Mouse (Mus musculus): Measurements from ENCODE around the gene Nfxl1.
"Not testable (repeated sequence)": the region's sequence is repeated elsewhere in the genome, so short reads cannot be mapped to it uniquely, and the experiment has no call there.

Nfxl1 gene

DNA sequence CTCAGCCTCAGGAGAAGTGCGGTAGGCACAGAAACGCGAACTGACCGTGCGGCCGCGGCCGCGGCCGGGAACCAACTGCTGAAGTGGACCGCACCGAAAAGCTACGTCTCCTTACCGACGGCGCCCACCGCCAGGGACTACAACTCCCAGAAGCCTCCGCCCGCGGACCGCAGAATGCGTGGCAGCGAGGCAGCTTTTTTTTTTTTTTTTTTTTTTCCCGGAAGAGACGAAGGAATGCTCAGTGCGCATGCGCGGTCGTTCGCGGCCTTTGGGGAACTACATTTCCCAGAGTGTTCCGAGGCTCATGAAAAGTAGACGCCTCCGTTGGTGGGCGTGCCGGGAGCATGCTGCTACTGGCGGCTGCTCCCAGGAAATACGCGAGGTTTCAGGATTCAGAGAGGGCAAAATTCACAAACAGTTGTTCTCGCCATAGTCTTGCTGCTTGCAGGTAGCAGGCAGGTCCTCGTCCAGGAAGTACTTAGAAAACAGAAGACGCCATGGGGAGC, at the start of gene Nfxl1:
Gene Nfxl1 (minus strand): TSS at position 141 of the 506 bp plus-strand sequence.
- DNase-seq (ENCODE audit: low spot score in 2 of 2) = peak; percentile 93 to 98

DNA sequence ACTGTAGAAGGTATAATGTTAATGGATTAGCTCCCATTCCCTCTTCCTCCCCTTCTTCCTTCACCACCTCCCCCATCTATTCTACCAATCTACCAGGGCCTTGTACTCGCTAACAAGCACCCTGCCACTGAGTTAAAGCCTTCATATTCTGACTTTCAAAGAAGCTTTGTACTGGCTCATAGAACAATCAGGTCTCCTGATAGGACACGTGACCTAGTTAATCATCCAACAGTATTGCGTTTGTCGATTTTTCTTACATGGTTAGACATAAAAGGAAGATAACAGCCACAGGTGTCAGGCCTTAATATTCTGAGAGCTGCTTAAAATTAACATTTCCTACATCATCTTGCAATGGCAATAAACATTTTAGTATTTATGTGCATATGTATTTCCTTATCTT, 43.7 kb upstream of the Nfxl1 start:
- no peak for DNase-seq (ENCODE audit: low spot score in 2 of 2)

DNA sequence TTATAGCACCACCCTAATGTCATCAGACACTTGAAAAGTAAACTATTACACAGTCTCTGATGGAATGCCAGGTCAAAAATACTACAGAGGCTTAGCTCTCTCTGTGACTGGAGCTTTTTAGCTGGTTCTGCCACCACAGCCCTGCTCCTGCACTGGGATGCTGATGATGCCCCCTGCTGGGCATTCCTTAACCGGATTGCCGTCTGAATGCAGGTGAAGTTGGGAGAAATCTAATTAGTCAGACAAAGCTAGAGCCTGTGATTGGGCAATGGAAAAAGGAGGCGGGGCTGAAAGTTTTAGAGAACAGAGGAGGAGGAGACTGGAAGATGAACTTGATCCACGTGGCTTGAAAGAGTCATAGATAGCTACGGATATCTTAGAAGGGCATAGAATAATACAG, 41.5 kb upstream of the Nfxl1 start:
- no peak for DNase-seq (ENCODE audit: low spot score in 2 of 2)

DNA sequence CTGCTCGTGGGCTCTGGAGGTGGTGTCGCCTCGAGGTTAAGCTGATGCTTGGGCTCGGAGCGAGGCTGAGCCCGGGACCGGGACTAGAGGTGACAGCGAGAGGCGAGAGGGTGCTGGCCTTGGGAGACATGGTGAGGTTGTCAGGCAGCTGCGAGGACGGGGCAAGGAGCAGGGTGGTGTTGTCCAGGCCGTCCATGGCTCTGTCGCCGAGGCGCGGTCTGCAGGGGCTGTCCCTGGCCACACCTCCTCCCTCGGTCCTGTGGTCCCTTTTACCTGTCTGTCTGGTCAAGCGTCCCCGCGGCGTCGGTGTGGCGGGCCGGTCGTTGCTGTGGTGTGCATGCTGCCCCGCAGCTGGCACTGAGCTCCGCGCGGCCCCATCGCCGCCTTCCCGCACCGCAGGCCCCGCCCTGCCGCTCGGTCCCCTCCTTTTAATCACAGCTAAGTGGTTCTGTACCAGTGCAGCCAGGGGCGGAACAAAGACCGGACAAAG, 27.8 kb upstream of the Nfxl1 start, which contains the start of gene Gm5868:
Gene Gm5868 (minus strand): TSS at position 360 of the 490 bp plus-strand sequence.
- no peak for DNase-seq (ENCODE audit: low spot score in 2 of 2)

DNA sequence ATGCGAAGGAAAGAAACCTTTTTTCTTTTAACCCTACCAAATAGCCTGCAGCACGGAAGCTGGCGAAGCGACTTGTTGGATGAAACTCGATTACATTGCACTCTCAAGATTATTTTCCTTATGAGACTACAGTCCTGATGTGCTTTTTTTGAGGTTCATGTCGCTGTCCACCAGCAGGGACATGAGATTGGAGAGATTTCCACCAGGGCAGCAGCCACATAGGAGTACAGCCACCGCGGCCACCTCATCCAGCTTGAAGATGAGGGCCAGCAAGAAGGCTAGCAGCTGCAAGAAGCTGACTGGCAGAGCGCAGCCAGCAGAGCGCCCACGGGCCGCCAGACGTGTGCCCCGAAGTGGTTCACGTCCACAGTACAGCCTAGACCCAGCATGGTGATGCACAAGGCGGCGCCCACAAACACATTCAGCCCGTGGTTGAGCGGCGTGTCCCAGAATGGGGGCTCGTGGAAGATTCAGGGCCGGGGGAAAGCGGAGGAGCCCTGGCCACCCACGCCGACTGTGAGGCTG, 27.2 kb upstream of the Nfxl1 start:
- DNase-seq (ENCODE audit: low spot score in 2 of 2) = not testable (repeated sequence)

DNA sequence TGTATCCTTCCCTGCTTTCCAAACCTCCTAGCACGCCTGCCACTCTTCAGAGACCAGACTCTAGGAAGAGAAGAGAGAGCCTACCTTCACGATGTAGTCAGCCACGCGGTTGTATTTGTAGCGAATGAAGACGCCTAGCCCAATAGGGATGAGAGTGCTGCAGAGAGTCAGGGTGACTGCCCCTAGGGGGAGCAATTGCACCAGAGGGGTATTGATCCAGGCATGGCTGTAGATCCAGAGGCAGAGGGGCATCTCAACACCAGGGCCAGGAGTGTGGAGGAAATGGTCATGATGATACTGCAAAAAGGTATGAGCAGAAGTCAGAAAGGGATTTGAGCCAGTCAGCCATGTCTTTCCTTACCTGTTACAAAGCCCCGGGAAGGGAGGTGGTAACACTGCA, 26.6 kb upstream of the Nfxl1 start:
- not testable (repeated sequence) for DNase-seq (ENCODE audit: low spot score in 2 of 2)

DNA sequence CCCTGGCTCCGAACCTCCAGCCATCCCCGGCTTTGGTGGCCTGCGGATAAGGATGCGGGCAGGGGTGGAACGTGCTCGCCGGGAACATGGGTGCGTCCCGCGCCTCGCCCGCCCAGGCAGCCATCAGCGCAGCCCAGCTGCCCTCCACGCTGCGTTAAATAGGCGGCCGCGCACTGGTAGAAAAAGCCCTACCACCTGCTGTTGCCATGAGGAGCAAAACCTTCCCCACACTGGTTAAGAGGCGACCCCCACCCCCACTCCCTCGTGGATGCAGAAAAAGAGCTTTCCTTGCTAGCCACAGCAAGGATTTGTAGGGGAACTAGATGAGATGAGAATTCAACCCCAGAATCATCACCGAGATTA, 21.5 kb upstream of the Nfxl1 start, which contains the start of gene Zar1:
Gene Zar1 (minus strand): TSS at position 285 of the 363 bp plus-strand sequence.
- DNase-seq (ENCODE audit: low spot score in 2 of 2) = not testable (repeated sequence)

DNA sequence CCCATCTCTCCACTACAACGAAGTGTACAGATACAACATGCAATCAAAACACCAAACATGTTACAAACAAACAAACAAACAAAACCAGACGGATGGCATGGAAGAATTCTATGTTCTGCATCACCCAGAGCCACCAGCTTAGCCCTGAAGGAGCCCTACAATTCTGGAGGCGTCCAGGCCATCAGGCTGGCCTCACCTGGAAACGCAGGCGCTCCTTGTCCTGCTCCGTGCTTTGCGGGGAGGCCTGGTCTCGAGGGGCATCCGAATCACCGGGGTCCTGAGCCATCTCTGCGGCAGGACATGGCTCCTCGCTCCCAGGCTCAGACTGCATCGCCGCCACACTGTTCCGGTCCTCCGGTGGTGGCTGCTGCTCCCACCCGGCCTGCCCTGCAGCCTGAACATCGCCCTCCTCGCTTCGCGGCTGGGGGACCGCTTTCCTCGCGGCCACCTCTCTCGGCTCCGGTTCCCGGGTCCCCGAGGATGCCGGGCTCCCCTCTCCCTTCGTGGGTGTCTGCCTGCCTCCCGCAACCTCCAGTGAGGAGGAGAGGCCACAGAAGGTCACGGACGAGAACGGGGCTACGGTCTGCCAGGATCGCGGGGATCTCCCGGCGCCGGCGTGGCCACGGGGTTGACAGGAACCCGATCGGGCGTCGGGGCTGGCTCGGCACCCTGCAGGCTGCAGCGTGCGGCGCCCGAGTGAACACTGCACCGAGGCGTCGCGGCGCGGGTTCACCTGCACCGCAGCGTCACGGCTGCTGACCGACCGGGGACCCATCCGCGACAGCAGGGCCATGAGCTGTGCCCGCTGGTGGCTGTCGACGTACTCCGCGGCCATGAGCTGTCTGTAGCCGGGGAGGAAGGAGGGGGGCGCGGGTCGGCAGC, 20.8 kb upstream of the Nfxl1 start:
- peak in 1 of 2 experiments; percentile 63 for DNase-seq (ENCODE audit: low spot score in 2 of 2)

DNA sequence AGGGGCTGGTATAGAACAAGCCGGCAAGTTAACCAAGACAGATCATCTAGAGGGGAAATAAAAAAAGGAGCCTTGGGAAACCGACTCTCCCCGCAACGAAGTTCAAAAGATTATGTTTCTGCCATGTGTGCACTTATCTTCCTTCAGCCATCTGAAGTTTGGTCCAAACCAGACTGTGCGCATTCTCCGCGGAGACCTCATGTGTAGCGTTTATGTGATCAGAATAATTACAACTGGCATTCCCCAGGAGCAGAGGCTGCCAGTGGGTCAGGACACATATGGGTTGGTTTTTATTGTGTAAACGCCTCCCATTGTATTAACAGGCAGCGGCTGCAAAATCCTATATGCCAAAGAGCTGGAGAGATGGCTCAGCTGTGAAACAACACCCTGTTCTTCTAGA, 20.1 kb upstream of the Nfxl1 start:
- not testable (repeated sequence) for DNase-seq (ENCODE audit: low spot score in 2 of 2)

DNA sequence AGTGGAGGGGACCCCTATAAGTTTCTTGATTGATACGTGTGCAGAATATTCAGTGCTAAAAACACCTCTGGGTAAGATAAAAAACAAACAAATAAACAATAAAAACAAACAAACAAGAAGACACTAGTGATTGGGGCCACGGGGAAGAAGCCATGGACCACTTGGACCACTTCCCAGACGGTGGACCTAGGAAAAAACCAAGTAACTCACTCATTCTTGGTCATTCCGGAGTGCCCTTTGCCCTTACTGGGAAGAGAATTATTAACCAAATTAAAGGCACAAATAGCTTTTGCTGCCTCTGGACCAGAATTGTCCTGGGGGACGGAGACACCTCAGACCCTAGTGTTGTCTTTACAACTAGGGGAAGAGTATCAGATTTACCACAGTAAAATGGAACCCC, 6.1 kb upstream of the Nfxl1 start:
- no peak for DNase-seq (ENCODE audit: low spot score in 2 of 2)

DNA sequence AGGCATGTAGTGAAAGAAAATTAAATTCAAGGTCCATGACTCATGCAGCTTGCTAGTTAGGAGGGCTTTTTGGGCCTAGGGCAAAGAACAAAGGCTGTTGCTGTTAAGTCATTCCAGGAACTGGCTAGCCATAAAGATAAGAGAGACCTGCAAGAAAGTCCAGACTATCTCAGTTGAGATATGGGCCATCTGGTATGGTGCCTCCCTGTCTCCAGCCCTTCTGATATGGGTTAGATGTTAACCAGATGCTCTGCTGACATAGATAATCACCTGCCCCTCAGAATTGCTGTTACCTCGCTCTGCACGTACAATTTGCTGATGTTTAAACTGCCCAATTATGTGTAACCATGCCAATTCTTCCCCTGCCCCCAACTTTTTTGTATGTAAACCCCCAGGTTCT, 3.7 kb upstream of the Nfxl1 start:
- DNase-seq (ENCODE audit: low spot score in 2 of 2) = not testable (repeated sequence)

DNA sequence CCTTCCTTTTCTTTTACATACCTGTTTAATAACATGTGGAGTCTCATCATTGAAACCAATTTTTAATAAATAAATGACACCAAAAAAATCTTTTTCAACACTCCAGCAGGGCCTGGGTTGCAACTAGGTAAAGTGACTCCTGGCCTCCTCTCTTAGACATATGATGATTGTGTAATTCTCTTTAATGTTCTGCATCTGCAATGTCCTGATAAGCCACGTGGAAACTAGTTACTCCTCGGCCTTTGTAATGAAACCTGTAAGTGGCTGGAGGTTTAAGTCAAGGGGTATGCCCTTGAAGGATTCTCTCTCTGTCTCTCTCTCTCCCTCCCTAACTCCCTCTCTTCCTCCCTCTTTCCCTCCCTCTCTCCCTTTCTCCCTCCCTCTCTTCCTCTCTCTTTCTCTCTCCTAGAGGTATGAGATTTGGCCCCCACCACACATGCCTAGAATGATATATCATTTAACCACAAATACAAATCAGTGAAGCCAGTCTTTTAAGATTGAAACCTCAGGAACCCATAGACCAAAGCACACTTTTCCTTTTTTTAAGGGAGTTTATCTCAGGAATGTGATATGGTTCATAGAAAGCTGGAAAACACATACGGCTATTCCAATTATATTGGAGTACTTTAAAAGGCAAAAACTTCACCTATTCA, 1.6 kb upstream of the Nfxl1 start:
- DNase-seq (ENCODE audit: low spot score in 2 of 2) = no peak

DNA sequence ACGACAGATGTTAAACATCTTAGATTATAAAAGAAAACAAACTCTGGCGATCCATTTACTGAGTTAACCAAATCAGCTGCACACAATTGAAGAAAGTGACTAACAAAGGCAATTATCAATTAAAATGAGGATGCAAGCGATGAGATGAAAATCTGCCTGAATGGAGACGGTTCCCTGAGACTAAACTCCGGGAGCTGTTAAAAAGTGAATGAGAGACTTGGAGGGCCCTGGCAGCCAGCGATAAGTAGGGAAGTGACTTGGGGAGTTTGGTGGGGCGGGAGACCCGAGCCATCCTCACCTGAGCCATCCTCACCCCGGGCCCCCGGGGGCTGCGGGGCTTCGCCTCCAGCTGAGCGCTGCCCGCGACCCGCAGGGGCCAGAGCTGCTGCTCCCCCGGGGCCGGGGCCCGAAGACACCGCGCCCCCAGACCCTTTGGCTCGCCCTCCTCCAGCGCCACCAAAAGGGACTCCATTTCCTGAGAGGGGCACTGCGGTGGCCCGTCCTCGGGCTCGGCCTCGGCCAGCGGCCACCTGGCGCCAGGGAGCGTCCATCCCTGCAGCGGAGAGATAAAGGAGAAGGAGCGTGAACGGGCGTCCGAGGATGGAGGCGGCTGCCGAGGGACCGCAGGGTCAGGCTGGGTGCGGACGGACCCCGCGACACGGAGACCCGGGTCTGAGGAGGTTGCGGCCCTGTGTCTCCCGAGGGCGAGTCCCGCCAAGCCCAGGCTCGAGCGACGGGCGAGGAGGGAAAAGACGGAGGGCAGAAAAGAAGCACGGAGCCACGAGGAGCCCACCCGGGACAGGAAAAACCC, 563 bp downstream of the Nfxl1 start:
- DNase-seq (ENCODE audit: low spot score in 2 of 2) = peak; percentile 56 to 81

DNA sequence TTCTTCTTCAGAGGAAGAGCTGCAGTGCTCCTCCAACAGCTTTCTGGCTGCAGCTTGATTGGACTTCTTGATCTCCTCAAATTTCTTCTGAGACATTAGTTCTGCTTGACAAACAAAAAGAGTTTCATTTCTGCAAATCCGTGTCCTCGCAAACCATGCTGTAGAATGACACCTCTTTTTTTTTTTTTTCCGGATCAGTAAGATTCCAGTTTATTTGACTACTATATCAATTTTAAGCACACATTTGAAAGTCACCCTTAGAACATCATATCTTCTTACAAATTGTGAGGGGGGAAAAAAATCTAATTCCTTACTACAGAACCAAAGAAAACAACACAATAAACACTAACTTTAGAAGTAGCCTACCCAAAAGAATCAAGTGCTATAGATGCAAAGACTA, 3.2 kb downstream of the Nfxl1 start:
- DNase-seq (ENCODE audit: low spot score in 2 of 2) = no peak

DNA sequence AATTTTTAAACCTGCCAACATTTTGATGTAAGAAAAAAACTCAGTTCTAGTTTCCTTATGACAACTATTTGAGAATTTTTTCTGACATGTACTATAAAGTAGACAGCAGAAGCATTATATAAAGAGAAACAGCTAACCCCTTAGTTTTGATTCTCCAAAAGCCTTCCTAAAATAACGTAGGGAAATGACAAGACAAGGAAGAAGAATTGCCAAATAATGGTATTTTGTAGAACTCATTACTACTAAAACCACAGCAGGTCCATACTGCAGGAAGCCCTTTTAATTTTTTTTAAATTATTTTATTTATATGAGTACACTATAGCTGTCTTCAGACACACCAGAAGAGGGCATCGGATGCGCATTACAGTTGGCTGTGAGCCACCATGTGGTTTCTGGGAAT, 8.3 kb downstream of the Nfxl1 start:
- DNase-seq (ENCODE audit: low spot score in 2 of 2) = peak in 1 of 2 experiments; percentile 21

DNA sequence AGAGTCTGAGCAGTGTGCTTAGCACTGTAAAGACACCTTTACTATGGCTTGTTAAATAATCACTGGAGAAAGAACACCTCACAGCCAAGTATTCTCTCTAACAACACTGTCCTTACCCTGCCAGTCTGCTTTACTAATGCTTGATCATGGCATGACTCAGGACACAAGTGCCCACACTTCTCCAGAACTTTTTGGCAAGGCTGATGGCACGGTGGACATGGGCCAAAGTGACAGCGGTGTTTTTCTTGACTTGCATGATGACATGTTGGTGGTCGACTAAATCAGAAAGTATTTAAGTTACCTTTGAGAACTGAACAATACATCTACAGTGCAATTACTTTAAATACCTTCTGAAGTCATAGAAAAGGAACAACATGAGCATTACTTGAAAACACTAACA, 30.6 kb downstream of the Nfxl1 start:
- no peak for DNase-seq (ENCODE audit: low spot score in 2 of 2)

DNA sequence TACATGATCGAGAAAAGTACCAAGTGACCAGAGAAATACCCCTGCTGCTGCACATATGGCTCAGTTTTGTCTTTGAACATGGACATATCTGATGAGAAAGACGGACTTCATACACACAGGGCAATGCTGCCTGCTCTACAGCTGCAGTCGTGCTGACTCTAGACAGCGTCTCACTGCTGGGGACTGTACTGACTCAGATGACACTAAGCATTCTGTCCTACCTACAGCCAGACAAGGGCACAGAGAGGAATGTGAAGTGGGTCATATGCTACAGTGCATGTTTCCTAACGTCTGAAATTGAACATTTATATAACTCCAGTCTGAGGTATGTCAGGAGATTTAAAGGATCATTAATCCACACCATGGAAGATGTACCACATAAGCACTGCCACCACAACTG, 45.7 kb downstream of the Nfxl1 start:
- no peak for DNase-seq (ENCODE audit: low spot score in 2 of 2)

DNA sequence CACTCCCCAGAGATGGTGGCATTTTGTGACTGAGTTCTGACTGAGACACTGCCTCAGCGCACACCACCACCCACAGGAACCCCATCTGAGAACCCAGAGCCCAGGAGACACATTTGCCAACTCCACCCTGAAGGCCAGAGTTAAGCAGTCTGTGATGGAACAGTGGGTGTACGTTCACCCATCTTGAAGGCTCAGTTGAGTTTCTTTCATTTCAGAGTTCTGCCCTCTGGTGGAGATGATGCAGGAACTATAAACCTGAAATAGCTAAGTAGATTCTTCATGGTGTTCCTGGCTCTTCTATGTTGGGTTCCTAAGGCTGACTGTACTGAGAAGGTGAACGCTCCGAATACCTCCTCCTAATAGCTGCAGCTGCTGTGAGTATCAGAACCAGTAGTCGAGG, 53.7 kb downstream of the Nfxl1 start:
- DNase-seq (ENCODE audit: low spot score in 2 of 2) = no peak

DNA sequence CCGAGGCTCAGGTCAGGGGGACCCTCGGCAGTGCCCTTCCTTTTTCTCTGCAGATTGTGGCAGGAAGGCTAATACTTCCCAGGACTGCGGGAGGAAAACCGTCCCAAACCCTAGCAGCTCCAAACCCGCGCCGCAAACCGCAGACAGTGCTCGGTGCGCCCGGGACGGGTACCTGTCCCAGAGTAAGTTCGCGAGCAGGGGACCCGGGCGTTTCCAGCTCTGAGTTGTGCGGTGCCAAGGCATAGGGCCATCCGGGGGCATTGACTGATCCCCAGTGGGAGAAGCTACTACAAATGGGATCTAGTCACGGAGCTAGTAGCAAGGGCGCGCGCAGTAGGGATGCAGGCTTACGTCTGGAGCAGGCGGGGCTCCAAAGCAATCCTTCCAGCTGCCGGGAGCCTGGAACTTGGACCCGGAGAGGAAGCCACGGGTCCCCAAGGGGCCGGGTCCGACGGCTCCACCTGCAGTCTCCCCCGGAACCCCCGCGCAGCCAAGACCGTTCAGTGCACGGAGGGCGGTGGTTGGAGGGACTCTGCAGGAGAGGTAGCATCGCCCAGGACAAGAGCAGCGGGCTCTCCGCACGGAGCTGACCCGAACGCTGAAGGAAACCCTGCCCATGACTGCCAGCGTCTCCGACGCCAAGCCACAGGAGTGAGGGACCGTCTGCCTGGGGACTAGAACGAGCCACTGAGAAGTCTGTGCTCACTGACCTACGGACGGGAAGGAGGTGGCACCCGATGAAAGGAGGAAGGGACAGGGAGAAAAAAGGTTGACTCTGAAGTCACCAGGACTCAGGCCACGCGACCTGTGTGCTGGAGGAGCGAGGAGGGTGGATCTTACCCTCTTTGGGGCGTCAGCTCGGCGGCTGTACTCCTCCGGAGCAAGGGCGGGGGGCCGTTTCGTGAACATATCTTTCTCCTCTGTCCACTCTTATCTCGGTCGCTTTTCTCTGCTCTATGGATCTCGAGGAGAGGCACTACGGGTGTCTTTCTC, 55.7 kb downstream of the Nfxl1 start, which contains the start of gene Corin:
Gene Corin (minus strand): TSS at position 943 of the 993 bp plus-strand sequence.
- DNase-seq (ENCODE audit: low spot score in 2 of 2) = no peak

DNA sequence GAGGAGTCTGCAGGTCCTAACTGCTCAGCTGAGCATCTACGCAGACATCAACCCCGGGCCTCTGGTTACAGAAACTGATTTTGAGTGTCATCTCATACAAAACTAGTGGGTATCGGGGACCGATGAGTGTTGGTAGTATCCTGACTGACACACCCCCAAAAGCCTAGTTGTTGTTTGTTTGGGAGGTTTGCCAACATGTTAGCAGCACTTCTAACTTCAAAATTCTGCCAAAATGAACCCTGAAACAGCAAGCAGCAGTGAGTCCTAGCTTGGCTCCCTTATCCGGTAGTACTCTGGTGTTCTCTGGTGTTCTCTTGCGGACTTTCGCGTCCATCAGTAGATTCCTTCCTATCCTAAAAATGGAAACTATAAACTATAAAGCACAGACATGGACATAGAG, 56.7 kb downstream of the Nfxl1 start:
- no peak for DNase-seq (ENCODE audit: low spot score in 2 of 2)
